15 mouse cellular contexts compared by ENCODE assay signal in the genomic region with DNA sequence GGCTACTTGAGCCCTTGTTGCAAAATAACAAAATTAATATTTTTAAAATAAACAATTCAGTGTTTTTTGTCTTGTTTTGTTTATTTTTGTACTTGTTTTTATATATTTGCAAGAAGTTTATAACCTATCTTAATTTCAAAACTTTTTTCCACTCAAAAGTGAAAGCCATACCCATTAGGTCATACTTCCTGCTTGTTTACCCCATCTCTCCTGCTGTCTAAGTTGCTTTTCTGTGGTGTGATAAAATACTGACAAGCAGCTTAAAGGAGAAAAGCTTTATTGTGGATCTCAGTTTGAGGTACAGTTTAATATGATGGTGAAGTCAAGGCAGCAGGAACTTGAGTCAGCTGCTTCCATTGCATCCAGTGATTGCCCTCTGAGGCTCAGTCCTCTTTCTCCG.
"Had no signal": no experiment of that assay in that cellular context is flagged by ENCODE, and none has a peak within 500 bp of the region (broad histone marks: within the 10 kb centered on the region; RNA-seq: fewer than 3 reads in every experiment).

No protein-coding gene starts in this region.

- ATAC-seq: hindbrain, embryonic 16.5 days; intestine, embryonic 15.5 days; intestine, postnatal 0 days had no signal

- DNase-seq: gastrocnemius, adult 2 months; gastrocnemius, postnatal 10 days; gastrocnemius, postnatal 25 days; heart, adult 18-20 months; heart, postnatal 10 days; heart, postnatal 4 days; kidney, adult 18-20 months; kidney, adult 8-10 months; kidney, postnatal 10 days; kidney, postnatal 25 days; kidney, postnatal 4 days; liver had no signal
